Mouse (Mus musculus) CH12.LX (cell line): ENCODE data around the gene Fam228b. TPM values are rescaled to one million over a fixed set of nuclear protein-coding genes. Genes with fewer than 3 reads are reported as not detected.
A peak's percentile ranks its signal among the peaks of the same experiment; 100 is the strongest.

ENCODE experiments used
- DNase-seq: peaks from one replicate; pipeline ENCODE4 v3.0.0-alpha.2; 2013; ENCODE audit errors: extremely low read depth
- H3K27ac ChIP-seq: 2 replicates; pipeline ENCODE4 v1.5.1; 2012; ENCODE audit warnings: low read depth, mild to moderate bottlenecking, control low read depth, moderate library complexity; ENCODE audit not compliant: insufficient read depth
- H3K27me3 ChIP-seq: replicated peaks from 2 replicates; pipeline ENCODE3; 2012; ENCODE audit warnings: inconsistent platforms
- H3K36me3 ChIP-seq, 2 experiments: replicated peaks in 1 of 2; 2 replicates each; pipeline versions ENCODE3 to v1.6.1; 2012; ENCODE audit warnings: inconsistent platforms in 1 of 2, low read length in 1 of 2, mild to moderate bottlenecking in 1 of 2, mixed read lengths in 1 of 2, moderate library complexity in 1 of 2; ENCODE audit not compliant: control insufficient read depth in 1 of 2, insufficient read depth in 1 of 2
- H3K4me1 ChIP-seq, 2 experiments: 2 replicates each; pipeline ENCODE4 v1.6.1; 2012; ENCODE audit warnings: inconsistent platforms in 1 of 2, moderate library complexity in 1 of 2; ENCODE audit not compliant: insufficient read depth in 2 of 2, control insufficient read depth in 1 of 2
- H3K4me2 ChIP-seq: 2 replicates; pipeline ENCODE4 v1.6.1; 2012; ENCODE audit warnings: low read depth, mild to moderate bottlenecking, control low read depth; ENCODE audit not compliant: poor library complexity, insufficient read depth, severe bottlenecking
- H3K4me3 ChIP-seq, 3 experiments: fragments of 150-350 bp in 1 of 3; sonication (generic) in 1 of 3; replicated peaks in 1 of 3; 2 replicates each; pipeline versions ENCODE3 to v1.5.1; 2011 to 2012; ENCODE audit warnings: low read depth in 2 of 3, low read length in 2 of 3, mild to moderate bottlenecking in 2 of 3, moderate library complexity in 2 of 3, control low read depth in 1 of 3, improper control_type of control experiment in 1 of 3, inconsistent platforms in 1 of 3, mixed read lengths in 1 of 3; ENCODE audit not compliant: poor library complexity in 1 of 3
- H3K79me2 ChIP-seq: replicated peaks from 2 replicates; pipeline ENCODE4 v1.6.1; 2012; ENCODE audit warnings: mild to moderate bottlenecking, moderate library complexity; ENCODE audit not compliant: control insufficient read depth, poor library complexity, insufficient read depth, severe bottlenecking; ENCODE audit errors: extremely low read depth
- H3K9ac ChIP-seq: 2 replicates; pipeline ENCODE4 v1.6.1; 2012; ENCODE audit warnings: low read depth, mild to moderate bottlenecking, control low read depth, moderate library complexity; ENCODE audit not compliant: insufficient read depth
- H3K9me3 ChIP-seq: replicated peaks from 2 replicates; pipeline ENCODE3; 2012; ENCODE audit warnings: low read length, inconsistent platforms, mixed read lengths
- ELF1 ChIP-seq: IDR thresholded peaks from 2 replicates; pipeline ENCODE4 v1.6.1; 2014; ENCODE audit warnings: low read depth, mild to moderate bottlenecking, inconsistent platforms, low read length, improper control_type of control experiment
- HCFC1 ChIP-seq: IDR thresholded peaks from 2 replicates; pipeline ENCODE4 v1.6.1; 2012; ENCODE audit warnings: low read depth, mild to moderate bottlenecking, inconsistent platforms, low read length, improper control_type of control experiment
- JUN ChIP-seq: IDR thresholded peaks from 2 replicates; pipeline ENCODE4 v1.6.1; 2011; ENCODE audit warnings: low read depth, mild to moderate bottlenecking, low read length, improper control_type of control experiment, moderate library complexity; ENCODE audit not compliant: insufficient read depth
- KAT2A ChIP-seq: IDR thresholded peaks from 2 replicates; pipeline ENCODE4 v1.6.1; 2012; ENCODE audit warnings: low read length, improper control_type of control experiment, inconsistent platforms; ENCODE audit not compliant: insufficient replicate concordance
- MAX ChIP-seq: IDR thresholded peaks from 2 replicates; pipeline ENCODE4 v1.6.1; 2011; ENCODE audit warnings: low read length, improper control_type of control experiment
- MAZ ChIP-seq: IDR thresholded peaks from 2 replicates; pipeline ENCODE4 v1.6.1; 2012; ENCODE audit warnings: low read depth, mild to moderate bottlenecking, inconsistent platforms, low read length, improper control_type of control experiment, moderate library complexity
- MXI1 ChIP-seq: IDR thresholded peaks from 2 replicates; pipeline ENCODE4 v1.6.1; 2011; ENCODE audit warnings: mild to moderate bottlenecking, low read depth, low read length, improper control_type of control experiment
- MYC ChIP-seq: IDR thresholded peaks from 2 replicates; pipeline ENCODE4 v1.6.1; 2011; ENCODE audit warnings: low read depth, mild to moderate bottlenecking, improper control_type of control experiment, low read length
- NELFE ChIP-seq: IDR thresholded peaks from 2 replicates; pipeline ENCODE4 v1.6.1; 2011; ENCODE audit warnings: low read depth, low read length, improper control_type of control experiment
- POLR2A ChIP-seq: IDR thresholded peaks from 2 replicates; pipeline ENCODE4 v1.6.1; 2011; ENCODE audit warnings: low read depth, mild to moderate bottlenecking, improper control_type of control experiment, low read length
- POLR2AphosphoS2 ChIP-seq: IDR thresholded peaks from 2 replicates; pipeline ENCODE4 v1.6.1; 2011; ENCODE audit warnings: low read depth, low read length, improper control_type of control experiment
- RAD21 ChIP-seq: IDR thresholded peaks from 2 replicates; pipeline ENCODE4 v1.6.1; 2011; ENCODE audit warnings: low read depth, mild to moderate bottlenecking, low read length, improper control_type of control experiment, moderate library complexity
- RCOR1 ChIP-seq: conservative IDR thresholded peaks from 2 replicates; pipeline ENCODE4 v1.6.1; 2012; ENCODE audit warnings: low read depth, mild to moderate bottlenecking, inconsistent platforms, low read length, improper control_type of control experiment
- SIN3A ChIP-seq: IDR thresholded peaks from 2 replicates; pipeline ENCODE4 v1.6.1; 2012; ENCODE audit warnings: low read length, improper control_type of control experiment, inconsistent platforms
- SMC3 ChIP-seq: IDR thresholded peaks from 2 replicates; pipeline ENCODE4 v1.6.1; 2011; ENCODE audit warnings: low read depth, low read length, improper control_type of control experiment
- TBP ChIP-seq: conservative IDR thresholded peaks from 2 replicates; pipeline ENCODE4 v1.6.1; 2011; ENCODE audit warnings: low read depth, low read length, improper control_type of control experiment
- TCF12 ChIP-seq: IDR thresholded peaks from 2 replicates; pipeline ENCODE4 v1.6.1; 2014; ENCODE audit warnings: low read depth, mild to moderate bottlenecking, inconsistent platforms, low read length, improper control_type of control experiment
- ZKSCAN1 ChIP-seq: IDR thresholded peaks from 2 replicates; pipeline ENCODE4 v1.6.1; 2012; ENCODE audit warnings: low read depth, inconsistent platforms, low read length, improper control_type of control experiment, borderline replicate concordance
- dilution Hi-C: fragments of 300-500 bp; cut with MboI; formaldehyde crosslinking; loops from 2 replicates; pipeline ENCODE4 v1.14.3; 2020; ENCODE audit warnings: low sequenced_read_pairs; ENCODE audit not compliant: extremely low pct_unique_long_range_greater_than_20kb, extremely low pct_ligation_motif_present
- in situ Hi-C: fragments of 300-500 bp; cut with MboI; formaldehyde crosslinking; loops from 3 replicates; pipeline ENCODE4 v1.14.3; 2019; ENCODE audit warnings: low sequenced_read_pairs, low pct_ligation_motif_present, low pct_unique_long_range_greater_than_20kb, mixed read lengths
- polyA plus RNA-seq: library from polyadenylated mRNA; unstranded; fragments of >175 nt; gene quantifications from 2 replicates; pipeline ENCODE4 v1.2.1, GENCODE M21; 2012; ENCODE audit warnings: low read depth; ENCODE audit not compliant: insufficient read length
- total RNA-seq, 2 experiments: library from RNA; depleted of rRNA; stranded (reverse); fragments of 300-350 nt in 1 of 2; fragments of >200 nt in 1 of 2; gene quantifications; 2 replicates each; pipeline ENCODE4 v1.2.3; 2012 to 2014

Fam228b gene
- total and polyA plus RNA-seq, 3 experiments = 0.13 TPM; not detected in 2

DNA sequence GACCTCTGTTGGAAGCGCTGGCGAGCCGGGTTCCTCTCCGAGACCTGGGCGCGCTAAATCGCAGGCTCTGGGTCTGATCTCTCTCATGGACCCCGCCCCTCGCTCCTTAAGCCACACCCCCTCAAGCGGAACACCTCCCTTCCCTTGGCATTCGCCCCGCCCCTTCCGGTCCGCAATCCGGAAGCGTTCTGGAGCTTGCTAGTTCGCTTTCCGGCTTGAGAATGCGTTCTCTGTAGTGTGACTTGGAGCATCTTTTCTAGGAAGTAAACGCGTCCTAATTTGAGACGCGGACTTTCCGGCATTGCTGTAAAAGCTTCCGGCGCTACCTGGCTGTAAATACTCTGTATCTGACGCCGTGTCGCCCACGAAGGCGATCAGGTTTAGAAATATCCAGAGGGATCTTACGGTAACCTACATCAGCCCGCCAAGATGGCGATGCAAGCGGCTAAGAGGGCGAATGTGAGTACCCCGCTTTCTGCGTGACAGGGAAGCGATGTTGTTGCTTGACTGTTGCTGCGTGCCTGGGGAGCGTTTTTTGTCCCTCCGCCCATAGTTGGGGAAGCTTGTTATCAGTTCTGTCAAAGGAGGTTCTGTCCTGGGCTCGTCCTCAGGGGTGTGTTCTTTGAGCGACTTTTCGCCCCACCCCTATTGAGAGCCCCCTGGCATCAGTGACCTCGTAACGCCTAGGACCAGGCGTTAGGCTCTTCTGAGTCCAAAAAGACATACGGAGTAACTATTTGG is 48.5 kb upstream of the Fam228b start, which contains the start of gene Sf3b6:
Gene Sf3b6, plus strand, starts transcription at position 184 of the 741 bp plus-strand sequence.
- Histone ChIP-seq H3K27ac (peak within 1 kb of the TSS; percentile 56), H3K36me3 (peaks cover 10 to 31% of the 10 kb centered on the region in 2 experiments), H3K4me2 (peak within 1 kb of the TSS; percentile 68), H3K4me3 (peak within 1 kb of the TSS; percentile 72 to 93 (median 91)), H3K4me1 (peaks cover 0 to 13% of the 10 kb centered on the region in 2 experiments; a peak in 2 of 4 replicates), H3K79me2 (peaks cover 24% of the 10 kb centered on the region), H3K27me3 (no peaks in the 10 kb centered on the region), H3K9me3 (no peaks in the 10 kb centered on the region), H3K9ac (peak within 1 kb of the TSS; percentile 92)
- peak; percentile 99 for DNase-seq
- in situ Hi-C loops (no loop called here), dilution Hi-C loops (no loop called here)
- TF ChIP-seq KAT2A (0 out of 2 replicates have a peak, but pooled peaks have one; percentile 63), RAD21 (no peak), NELFE (peak; percentile 87), SMC3 (no peak), SIN3A (0 out of 2 replicates have a peak, but pooled peaks have one; percentile 31), TBP (peak; percentile 76), MAZ (peak; percentile 98), ZKSCAN1 (no peak), TCF12 (peak; percentile 71), POLR2AphosphoS2 (no peak), POLR2A (peak; percentile 94), MXI1 (peak; percentile 53; the same call in 1 of the 2 replicates), HCFC1 (peak; percentile 86), ELF1 (peak; percentile 97), MYC (peak; percentile 58)

DNA sequence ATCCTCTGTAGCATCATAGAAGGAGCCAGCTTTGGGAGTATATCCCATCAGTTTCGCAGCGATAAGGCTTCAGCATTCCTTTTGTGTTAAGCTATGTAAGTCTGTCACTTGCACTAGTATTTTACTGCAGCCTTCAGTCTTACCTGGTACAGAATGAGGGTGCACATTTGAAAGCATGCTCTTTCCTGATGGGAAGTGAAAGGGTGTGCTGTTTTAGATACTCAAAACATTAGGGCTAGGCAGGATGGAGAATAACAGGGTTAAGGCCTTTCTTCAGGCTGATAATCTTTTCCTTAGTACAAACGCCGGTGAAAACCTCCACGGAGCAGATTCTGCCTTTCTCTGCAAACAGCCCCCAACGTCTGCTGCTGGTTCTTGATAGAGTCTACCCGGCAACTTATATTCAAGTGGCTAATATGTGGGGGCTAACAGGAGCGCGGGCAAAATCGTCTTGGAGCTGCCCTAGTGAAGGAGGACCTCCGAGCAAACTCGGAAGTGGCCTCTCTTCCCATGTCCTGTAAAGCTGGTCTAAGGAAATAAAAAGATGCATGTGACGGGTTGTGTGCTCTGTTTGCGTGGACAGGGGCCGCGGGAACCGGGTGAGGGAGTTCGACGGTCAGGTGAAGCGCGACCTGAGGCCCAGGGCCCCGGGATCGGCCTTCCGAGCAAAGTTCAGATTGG is 47.8 kb upstream of the Fam228b start:
- no peaks in the 10 kb centered on the region for H3K27me3 ChIP-seq
- in situ Hi-C loops (no loop called here), dilution Hi-C loops (no loop called here)
- no peak for DNase-seq
- H3K27ac ChIP-seq = no peak overlapping the region
- peak overlapping the region; percentile 25 for H3K4me2 ChIP-seq
- peaks cover 0 to 13% of the 10 kb centered on the region in 2 experiments; a peak in 2 of 4 replicates for H3K4me1 ChIP-seq
- H3K36me3 ChIP-seq = peaks cover 7 to 24% of the 10 kb centered on the region in 2 experiments
- H3K9ac ChIP-seq = peak overlapping the region; percentile 36
- H3K79me2 ChIP-seq = peaks cover 24% of the 10 kb centered on the region
- peak overlapping the region; percentile 57 to 72 (median 63) for H3K4me3 ChIP-seq
- TF ChIP-seq MAX (peak; percentile 52; the same call in 1 of the 2 replicates), RCOR1 (no peak), JUN (no peak), SIN3A (peak; percentile 17; the same call in 1 of the 2 replicates), ELF1 (no peak)
- TF ChIP-seq, all 38 proteins: peak for 2
- H3K9me3 ChIP-seq = no peaks in the 10 kb centered on the region
